Mouse (Mus musculus): ENCODE data around the gene Cdc42se2. TPM values are rescaled to one million over a fixed set of nuclear protein-coding genes. Genes with fewer than 3 reads are reported as not detected.

Cdc42se2 gene
- total and polyA plus RNA-seq, 2 experiments from 2014 or later: 139 to 144 TPM

GRCm38 (mm10) chr11:54739012-54739750 is 48.3 kb downstream of the Cdc42se2 start:
- Histone ChIP-seq H3K27ac (no peak overlapping the region), H3K4me2 (ENCODE audit: low read depth, low read length) (no peak overlapping the region), H3K4me3 (ENCODE audit: low read length) (no peak overlapping the region), H3K36me3 (ENCODE audit: insufficient read depth, low read length) (peaks cover 19% of the 10 kb centered on the region; the same call in 1 of the 2 replicates), H3K4me1 (ENCODE audit: insufficient read depth, low read length) (no peaks in the 10 kb centered on the region), H3K27me3 (ENCODE audit: insufficient read depth, low read length) (no peaks in the 10 kb centered on the region), H3K9me3 (ENCODE audit: low read length) (no peaks in the 10 kb centered on the region), H3K9ac (replicated peaks; ENCODE audit: low read length) (no peak overlapping the region)
- no peak for DNase-seq (ENCODE audit: low spot score)
- no peak for TF ChIP-seq CTCF (IDR thresholded peaks at IDR 0.05; ENCODE audit: low read depth)
- ATAC-seq: no peak
- WGBS: over 99% methylated on average over 4 of the region's 4 CpGs

GRCm38 (mm10) chr11:54736903-54737302 is 50.6 kb downstream of the Cdc42se2 start:
- Histone ChIP-seq H3K4me3 (ENCODE audit: low read length) (no peak overlapping the region), H3K4me1 (ENCODE audit: insufficient read depth, low read length) (peaks cover 5% of the 10 kb centered on the region; the same call in 1 of the 2 replicates), H3K27me3 (ENCODE audit: insufficient read depth, low read length) (no peaks in the 10 kb centered on the region), H3K27ac (no peak overlapping the region), H3K9ac (replicated peaks; ENCODE audit: low read length) (no peak overlapping the region), H3K36me3 (ENCODE audit: insufficient read depth, low read length) (peaks cover 19% of the 10 kb centered on the region; the same call in 1 of the 2 replicates), H3K4me2 (ENCODE audit: low read depth, low read length) (no peak overlapping the region), H3K9me3 (ENCODE audit: low read length) (no peaks in the 10 kb centered on the region)
- no peak for ATAC-seq
- 97% methylated on average over 5 of the region's 5 CpGs for WGBS
- TF ChIP-seq CTCF (IDR thresholded peaks at IDR 0.05; ENCODE audit: low read depth): no peak
- no peak for DNase-seq (ENCODE audit: low spot score)

- Histone ChIP-seq H3K27me3 (ENCODE audit: insufficient read depth, low read length) (no peaks in the 10 kb centered on the region), H3K27ac (no peak overlapping the region), H3K4me1 (ENCODE audit: insufficient read depth, low read length) (peaks cover 5% of the 10 kb centered on the region; the same call in 1 of the 2 replicates), H3K36me3 (ENCODE audit: insufficient read depth, low read length) (peaks cover 17% of the 10 kb centered on the region; the same call in 1 of the 2 replicates), H3K9ac (replicated peaks; ENCODE audit: low read length) (no peak overlapping the region), H3K4me2 (ENCODE audit: low read depth, low read length) (no peak overlapping the region), H3K4me3 (ENCODE audit: low read length) (no peak overlapping the region), H3K9me3 (ENCODE audit: low read length) (no peaks in the 10 kb centered on the region)
- no peak for DNase-seq (ENCODE audit: low spot score)
- 87% methylated on average over 1 of the region's 1 CpGs for WGBS
- no peak for ATAC-seq
- TF ChIP-seq CTCF (IDR thresholded peaks at IDR 0.05; ENCODE audit: low read depth): no peak
Observed at GRCm38 (mm10) chr11:54735114-54735513, 52.4 kb downstream of the Cdc42se2 start.

GRCm38 (mm10) chr11:54733546-54733945 is 53.9 kb downstream of the Cdc42se2 start:
- H3K4me3 ChIP-seq (ENCODE audit: low read length): no peak overlapping the region
- H3K4me2 ChIP-seq (ENCODE audit: low read depth, low read length): no peak overlapping the region
- WGBS: 51% methylated on average over 7 of the region's 7 CpGs
- DNase-seq (ENCODE audit: low spot score): peak; percentile 42
- H3K36me3 ChIP-seq (ENCODE audit: insufficient read depth, low read length): peaks cover 6% of the 10 kb centered on the region; the same call in 1 of the 2 replicates
- TF ChIP-seq CTCF (IDR thresholded peaks at IDR 0.05; ENCODE audit: low read depth): no peak
- H3K9ac ChIP-seq (replicated peaks; ENCODE audit: low read length): no peak overlapping the region
- no peaks in the 10 kb centered on the region for H3K9me3 ChIP-seq (ENCODE audit: low read length)
- H3K4me1 ChIP-seq (ENCODE audit: insufficient read depth, low read length): peaks cover 5% of the 10 kb centered on the region; the same call in 1 of the 2 replicates
- no peaks in the 10 kb centered on the region for H3K27me3 ChIP-seq (ENCODE audit: insufficient read depth, low read length)
- H3K27ac ChIP-seq: no peak overlapping the region
- peak; percentile 72 for ATAC-seq

- H3K9me3 ChIP-seq (ENCODE audit: low read length): no peaks in the 10 kb centered on the region
- H3K4me2 ChIP-seq (ENCODE audit: low read depth, low read length): no peak overlapping the region
- no peak overlapping the region for H3K27ac ChIP-seq
- no peak overlapping the region for H3K9ac ChIP-seq (replicated peaks; ENCODE audit: low read length)
- TF ChIP-seq CTCF (IDR thresholded peaks at IDR 0.05; ENCODE audit: low read depth): no peak
- H3K36me3 ChIP-seq (ENCODE audit: insufficient read depth, low read length): peaks cover 4% of the 10 kb centered on the region; the same call in 1 of the 2 replicates
- H3K4me3 ChIP-seq (ENCODE audit: low read length): no peak overlapping the region
- DNase-seq (ENCODE audit: low spot score): no peak
- WGBS: 88% methylated on average over 7 of the region's 7 CpGs
- H3K4me1 ChIP-seq (ENCODE audit: insufficient read depth, low read length): peaks cover 5% of the 10 kb centered on the region; the same call in 1 of the 2 replicates
- no peaks in the 10 kb centered on the region for H3K27me3 ChIP-seq (ENCODE audit: insufficient read depth, low read length)
- no peak for ATAC-seq
Observed at GRCm38 (mm10) chr11:54731367-54731766, 56.1 kb downstream of the Cdc42se2 start.

GRCm38 (mm10) chr11:54730931-54731330 is 56.5 kb downstream of the Cdc42se2 start:
- no peak overlapping the region for H3K27ac ChIP-seq
- no peak for DNase-seq (ENCODE audit: low spot score)
- no peak for TF ChIP-seq CTCF (IDR thresholded peaks at IDR 0.05; ENCODE audit: low read depth)
- H3K9me3 ChIP-seq (ENCODE audit: low read length): no peaks in the 10 kb centered on the region
- H3K36me3 ChIP-seq (ENCODE audit: insufficient read depth, low read length): no peaks in the 10 kb centered on the region; the same call in 1 of the 2 replicates
- peaks cover 5% of the 10 kb centered on the region; the same call in 1 of the 2 replicates for H3K4me1 ChIP-seq (ENCODE audit: insufficient read depth, low read length)
- no peaks in the 10 kb centered on the region for H3K27me3 ChIP-seq (ENCODE audit: insufficient read depth, low read length)
- H3K4me2 ChIP-seq (ENCODE audit: low read depth, low read length): no peak overlapping the region
- no peak for ATAC-seq
- no peak overlapping the region for H3K4me3 ChIP-seq (ENCODE audit: low read length)
- WGBS: 90% methylated on average over 5 of the region's 5 CpGs
- no peak overlapping the region for H3K9ac ChIP-seq (replicated peaks; ENCODE audit: low read length)

GRCm38 (mm10) chr11:54729311-54729710 is 58.2 kb downstream of the Cdc42se2 start:
- Histone ChIP-seq H3K4me2 (ENCODE audit: low read depth, low read length) (no peak overlapping the region), H3K9me3 (ENCODE audit: low read length) (no peaks in the 10 kb centered on the region), H3K4me3 (ENCODE audit: low read length) (no peak overlapping the region), H3K9ac (replicated peaks; ENCODE audit: low read length) (no peak overlapping the region), H3K4me1 (ENCODE audit: insufficient read depth, low read length) (peaks cover 9% of the 10 kb centered on the region; the same call in 1 of the 2 replicates), H3K36me3 (ENCODE audit: insufficient read depth, low read length) (no peaks in the 10 kb centered on the region), H3K27me3 (ENCODE audit: insufficient read depth, low read length) (no peaks in the 10 kb centered on the region), H3K27ac (no peak overlapping the region)
- no peak for TF ChIP-seq CTCF (IDR thresholded peaks at IDR 0.05; ENCODE audit: low read depth)
- ATAC-seq (no peak), DNase-seq (ENCODE audit: low spot score) (no peak)
- WGBS: 93% methylated on average over 3 of the region's 3 CpGs

Data from hindbrain, postnatal 0 days (tissue).